Mouse (Mus musculus): Measurements from ENCODE around the gene Ogfod3. TPM values are rescaled to one million over a fixed set of nuclear protein-coding genes. Genes with fewer than 3 reads are reported as not detected.

The Ogfod3 gene
- polyA plus RNA-seq, 1 experiment from 2014 or later = 20.3 TPM

DNA sequence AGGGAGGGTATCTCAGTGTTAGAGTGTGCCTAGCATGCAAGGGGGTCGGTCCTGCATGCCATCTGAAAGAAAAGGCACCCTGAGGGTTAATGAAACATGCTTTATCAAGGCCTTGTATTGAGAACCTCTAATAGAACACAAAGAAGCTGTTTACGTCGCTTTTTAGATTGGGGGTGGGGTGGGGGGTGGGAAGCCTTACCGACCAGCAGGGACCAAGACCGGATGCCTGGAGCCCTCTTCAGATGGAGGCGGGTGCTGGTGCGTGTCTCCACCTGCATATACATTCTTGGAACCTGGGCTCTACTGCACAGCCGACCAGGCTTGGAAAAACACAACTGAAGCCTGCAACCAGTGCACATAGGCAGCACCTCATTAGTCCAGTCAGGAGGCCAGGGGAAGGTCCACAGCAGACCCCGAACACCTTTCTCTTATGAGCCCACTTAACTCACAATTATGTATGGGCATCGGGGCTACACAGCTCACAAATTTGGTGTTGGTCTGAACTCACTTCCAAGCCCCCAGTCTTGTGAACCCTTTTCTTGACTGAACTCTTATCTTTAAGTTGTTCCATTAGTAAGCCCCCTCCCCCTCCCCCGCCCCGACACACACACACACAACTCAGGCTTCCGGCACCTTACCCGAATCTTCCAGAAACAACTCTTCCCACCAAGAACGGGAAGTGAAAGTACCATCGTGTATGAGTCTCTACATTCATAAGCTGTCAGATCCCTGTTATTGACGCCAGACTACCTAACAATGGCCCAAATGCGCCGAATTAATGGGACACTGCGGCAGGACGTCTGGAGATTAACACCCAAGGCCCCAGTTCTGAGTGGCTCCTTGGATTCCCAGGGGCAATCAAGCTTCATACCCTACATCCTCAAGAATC is 23.9 kb upstream of the Ogfod3 start:
- peak overlapping the region; percentile 87 for H3K27ac ChIP-seq (ENCODE audit: low read length)
- H3K9ac ChIP-seq (replicated peaks; ENCODE audit: low read depth) = peak overlapping the region; percentile 50
- DNase-seq (ENCODE audit: low spot score) (peak; percentile 57), ATAC-seq (peak; percentile 20; the same call in 1 of the 2 replicates)
- H3K4me2 ChIP-seq (replicated peaks; ENCODE audit: low read depth, low read length) = peak overlapping the region; percentile 81
- H3K9me3 ChIP-seq (ENCODE audit: low read length) = no peaks in the 10 kb centered on the region
- no peaks in the 10 kb centered on the region for H3K27me3 ChIP-seq (replicated peaks; ENCODE audit: insufficient read depth, low read length)
- peaks cover 17% of the 10 kb centered on the region for H3K36me3 ChIP-seq (ENCODE audit: insufficient read depth, low read length)
- peaks cover 9% of the 10 kb centered on the region for H3K4me1 ChIP-seq (ENCODE audit: insufficient read depth, low read depth, low read length)
- peak overlapping the region; percentile 74 for H3K4me3 ChIP-seq (ENCODE audit: low read depth, low read length)
- TF ChIP-seq EP300 (IDR thresholded peaks at IDR 0.05) = no peak
- no peak for TF ChIP-seq CTCF (IDR thresholded peaks at IDR 0.05)
- WGBS = 17% methylated on average over 20 of the region's 21 CpGs

- no peak for TF ChIP-seq CTCF (IDR thresholded peaks at IDR 0.05)
- no peaks in the 10 kb centered on the region for H3K9me3 ChIP-seq (ENCODE audit: low read length)
- H3K27me3 ChIP-seq (replicated peaks; ENCODE audit: insufficient read depth, low read length) = no peaks in the 10 kb centered on the region
- H3K27ac ChIP-seq (ENCODE audit: low read length) = no peak overlapping the region
- ATAC-seq = no peak
- 87% methylated on average over 6 of the region's 6 CpGs for WGBS
- H3K4me1 ChIP-seq (ENCODE audit: insufficient read depth, low read depth, low read length) = no peaks in the 10 kb centered on the region
- no peak overlapping the region for H3K9ac ChIP-seq (replicated peaks; ENCODE audit: low read depth)
- H3K4me2 ChIP-seq (replicated peaks; ENCODE audit: low read depth, low read length) = no peak overlapping the region
- H3K4me3 ChIP-seq (ENCODE audit: low read depth, low read length) = no peak overlapping the region
- peaks cover 33% of the 10 kb centered on the region for H3K36me3 ChIP-seq (ENCODE audit: insufficient read depth, low read length)
- no peak for DNase-seq (ENCODE audit: low spot score)
Observed at GRCm38 (mm10) chr11:121221321-121222010, 17.0 kb upstream of the Ogfod3 start.

- Histone ChIP-seq H3K36me3 (ENCODE audit: insufficient read depth, low read length) (peaks cover 30% of the 10 kb centered on the region), H3K4me1 (ENCODE audit: insufficient read depth, low read depth, low read length) (no peaks in the 10 kb centered on the region), H3K27me3 (replicated peaks; ENCODE audit: insufficient read depth, low read length) (no peaks in the 10 kb centered on the region), H3K4me3 (ENCODE audit: low read depth, low read length) (no peak overlapping the region), H3K9me3 (ENCODE audit: low read length) (no peaks in the 10 kb centered on the region), H3K27ac (ENCODE audit: low read length) (no peak overlapping the region), H3K4me2 (replicated peaks; ENCODE audit: low read depth, low read length) (no peak overlapping the region), H3K9ac (replicated peaks; ENCODE audit: low read depth) (no peak overlapping the region)
- 82% methylated on average over 5 of the region's 5 CpGs for WGBS
- ATAC-seq = no peak
- no peak for DNase-seq (ENCODE audit: low spot score)
- TF ChIP-seq EP300 (IDR thresholded peaks at IDR 0.05) (no peak), CTCF (IDR thresholded peaks at IDR 0.05) (no peak)
Observed at GRCm38 (mm10) chr11:121220771-121221170, 16.3 kb upstream of the Ogfod3 start.

GRCm38 (mm10) chr11:121219776-121220175 is 15.3 kb upstream of the Ogfod3 start:
- no peak overlapping the region for H3K9ac ChIP-seq (replicated peaks; ENCODE audit: low read depth)
- H3K27ac ChIP-seq (ENCODE audit: low read length) = no peak overlapping the region
- ATAC-seq (no peak), DNase-seq (ENCODE audit: low spot score) (no peak)
- H3K36me3 ChIP-seq (ENCODE audit: insufficient read depth, low read length) = peaks cover 26% of the 10 kb centered on the region
- H3K27me3 ChIP-seq (replicated peaks; ENCODE audit: insufficient read depth, low read length) = no peaks in the 10 kb centered on the region
- no peak overlapping the region for H3K4me3 ChIP-seq (ENCODE audit: low read depth, low read length)
- WGBS = 86% methylated on average over 11 of the region's 11 CpGs
- no peaks in the 10 kb centered on the region for H3K9me3 ChIP-seq (ENCODE audit: low read length)
- TF ChIP-seq EP300 (IDR thresholded peaks at IDR 0.05) (no peak), CTCF (IDR thresholded peaks at IDR 0.05) (no peak)
- H3K4me1 ChIP-seq (ENCODE audit: insufficient read depth, low read depth, low read length) = no peaks in the 10 kb centered on the region
- H3K4me2 ChIP-seq (replicated peaks; ENCODE audit: low read depth, low read length) = no peak overlapping the region

DNA sequence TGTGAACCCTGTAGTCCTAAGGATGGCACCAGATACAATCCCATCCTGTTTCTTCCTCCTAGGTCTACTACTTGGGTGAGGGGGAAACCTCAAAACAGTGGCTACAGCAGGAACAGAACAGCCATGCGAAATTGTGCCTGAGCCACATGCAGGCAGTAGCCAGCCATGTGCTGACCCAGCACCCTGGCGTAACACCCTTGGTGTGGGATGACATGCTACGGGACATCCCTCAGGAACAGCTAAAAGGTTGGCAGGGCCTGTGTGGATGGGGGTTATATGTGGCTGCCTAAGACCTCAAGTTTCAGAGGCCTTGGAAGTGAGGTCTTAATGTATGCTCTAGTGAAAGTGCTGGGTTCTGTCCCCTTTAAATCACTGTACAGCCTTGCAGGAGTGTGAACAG is 12.3 kb upstream of the Ogfod3 start:
- no peak for ATAC-seq
- H3K9ac ChIP-seq (replicated peaks; ENCODE audit: low read depth) = no peak overlapping the region
- H3K4me1 ChIP-seq (ENCODE audit: insufficient read depth, low read depth, low read length) = no peaks in the 10 kb centered on the region
- H3K4me3 ChIP-seq (ENCODE audit: low read depth, low read length) = no peak overlapping the region
- no peaks in the 10 kb centered on the region for H3K27me3 ChIP-seq (replicated peaks; ENCODE audit: insufficient read depth, low read length)
- H3K27ac ChIP-seq (ENCODE audit: low read length) = no peak overlapping the region
- no peak overlapping the region for H3K4me2 ChIP-seq (replicated peaks; ENCODE audit: low read depth, low read length)
- H3K9me3 ChIP-seq (ENCODE audit: low read length) = no peaks in the 10 kb centered on the region
- TF ChIP-seq EP300 (IDR thresholded peaks at IDR 0.05) (no peak), CTCF (IDR thresholded peaks at IDR 0.05) (no peak)
- H3K36me3 ChIP-seq (ENCODE audit: insufficient read depth, low read length) = 0 out of 2 replicates have a peak, but pooled peaks cover 5% of the 10 kb centered on the region
- DNase-seq (ENCODE audit: low spot score) = no peak
- WGBS = 90% methylated on average over 3 of the region's 3 CpGs

DNA sequence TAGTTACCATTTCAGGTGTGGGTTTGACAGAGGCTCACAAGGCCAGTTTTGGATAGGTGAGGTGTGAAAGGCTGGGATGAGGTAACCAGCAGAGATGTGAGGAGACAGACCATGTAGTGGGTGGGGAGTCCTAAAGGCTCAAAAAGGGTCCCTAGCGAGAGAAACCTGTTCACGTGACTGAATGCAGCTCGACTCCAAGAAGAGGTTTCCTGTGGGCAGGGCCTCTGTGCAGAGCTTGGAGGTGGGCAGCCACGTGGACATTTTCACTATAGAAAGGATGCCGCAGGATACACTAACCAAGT is 701 bp downstream of the Ogfod3 start:
- 1% methylated on average over 5 of the region's 5 CpGs for WGBS
- Histone ChIP-seq H3K4me3 (ENCODE audit: low read depth, low read length) (peak overlapping the region; percentile 81), H3K27me3 (replicated peaks; ENCODE audit: insufficient read depth, low read length) (no peaks in the 10 kb centered on the region), H3K36me3 (ENCODE audit: insufficient read depth, low read length) (no peaks in the 10 kb centered on the region), H3K4me1 (ENCODE audit: insufficient read depth, low read depth, low read length) (peaks cover 4% of the 10 kb centered on the region; the same call in 1 of the 2 replicates), H3K4me2 (replicated peaks; ENCODE audit: low read depth, low read length) (peak overlapping the region; percentile 68), H3K9me3 (ENCODE audit: low read length) (no peaks in the 10 kb centered on the region), H3K9ac (replicated peaks; ENCODE audit: low read depth) (no peak overlapping the region), H3K27ac (ENCODE audit: low read length) (peak overlapping the region; percentile 0; the same call in 1 of the 2 replicates)
- ATAC-seq (no peak), DNase-seq (ENCODE audit: low spot score) (no peak)
- TF ChIP-seq EP300 (IDR thresholded peaks at IDR 0.05) = no peak
- no peak for TF ChIP-seq CTCF (IDR thresholded peaks at IDR 0.05)

Data from lung, postnatal 0 days (tissue).